Mouse (Mus musculus): ENCODE measurements around the gene Zfp979. TPM values are rescaled to one million over a fixed set of nuclear protein-coding genes. Genes with fewer than 3 reads are reported as not detected.

Zfp979 gene
- not detected for total RNA-seq (2023)

GRCm38 (mm10) chr4:147642413-147642812 is at the start of gene Zfp979:
TSS of gene Zfp979 (minus strand) at chr4:147642513.

Other genes starting within 250 kb of the Zfp979 start
- gene Zfp982, start 150.1 kb downstream of the Zfp979 start, total RNA-seq (2023), result not detected
- not detected for gene Gm16503, start 102.3 kb downstream of the Zfp979 start, total RNA-seq (2023)
- 0.29 TPM for gene Zfp985, start 89.2 kb downstream of the Zfp979 start, total RNA-seq (2023)
- gene Zfp534, start 60.0 kb upstream of the Zfp979 start, total RNA-seq (2023), result 0.32 TPM
- 12.5 TPM for gene Zfp984, start 167.3 kb upstream of the Zfp979 start, total RNA-seq (2023)
- 6.1 TPM for gene Zfp933, start 205.9 kb upstream of the Zfp979 start, total RNA-seq (2023)
- gene Miip, start 226.3 kb upstream of the Zfp979 start, total RNA-seq (2023), result 49.7 TPM
- gene Fv1, start 226.5 kb upstream of the Zfp979 start, total RNA-seq (2023), result 12.5 TPM

Measured in CD4-positive naive resting alpha-beta T cell, adult 76 days (primary cell).